Mouse (Mus musculus): ENCODE results near the gene Sirt3.

DNA sequence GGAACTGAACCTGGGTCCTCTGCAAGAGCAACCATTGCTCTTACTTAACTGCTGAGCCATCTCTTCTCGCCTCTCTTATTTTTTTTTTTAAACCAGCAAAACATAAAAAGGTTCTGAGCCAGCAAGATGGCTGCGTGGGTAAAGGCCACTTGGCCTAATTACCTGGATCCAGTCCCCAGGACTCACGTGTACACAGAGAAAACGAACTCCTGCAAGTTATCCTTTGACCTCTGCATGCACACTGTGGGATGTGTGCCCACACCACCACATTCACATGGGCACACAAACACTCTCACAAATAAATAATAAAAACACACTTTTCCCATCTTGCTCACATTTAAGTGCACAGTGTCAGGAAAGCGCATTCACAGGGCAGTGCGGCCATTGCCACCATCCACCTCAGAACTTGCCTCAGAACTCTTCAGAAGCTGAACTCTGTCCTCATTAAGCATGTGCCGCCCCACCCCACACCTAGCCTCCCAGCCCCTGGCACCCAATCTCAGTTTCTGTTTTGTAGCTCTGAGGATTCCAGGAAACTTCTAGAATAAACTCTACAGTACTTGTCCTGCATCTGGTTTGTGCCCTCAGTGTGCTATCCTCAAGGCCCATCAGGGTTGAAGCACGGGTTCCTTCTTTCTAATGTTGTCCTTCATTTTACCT is 32.1 kb upstream of the Sirt3 start:
- no peak for TF ChIP-seq GATA1 (IDR thresholded peaks at IDR 0.05; ENCODE audit: borderline replicate concordance, low read length)
- no peak for TF ChIP-seq FLI1 (IDR thresholded peaks at IDR 0.05; ENCODE audit: low read length)

Data from megakaryocyte, embryonic 14.5 days (primary cell).